Mouse (Mus musculus): ENCODE data around the gene Cnrip1.

Gene Cnrip1

GRCm38 (mm10) chr11:17106936-17107335, 55.5 kb downstream of the Cnrip1 start:
- no peak for DNase-seq (ENCODE audit: low read depth, low spot score)

GRCm38 (mm10) chr11:17107359-17107758, 56.0 kb downstream of the Cnrip1 start:
- DNase-seq (ENCODE audit: low read depth, low spot score) = no peak

GRCm38 (mm10) chr11:17112419-17113090, 61.2 kb downstream of the Cnrip1 start:
- DNase-seq (ENCODE audit: low read depth, low spot score) = no peak

- no peak for DNase-seq (ENCODE audit: low read depth, low spot score)
Observed at GRCm38 (mm10) chr11:17126418-17126817, 75.0 kb downstream of the Cnrip1 start.
